Mouse (Mus musculus): ENCODE data around the gene Apol11b. TPM values are rescaled to one million over a fixed set of nuclear protein-coding genes. Genes with fewer than 3 reads are reported as not detected.
"Not testable (repeated sequence)": the region's sequence is repeated elsewhere in the genome, so short reads cannot be mapped to it uniquely, and the experiment has no call there.

Apol11b gene
- polyA plus RNA-seq (2015; fragmentation: Nextera tagmentation; extraction: Ambion mirVana): 0.07 TPM in 1 of 2 replicates, not detected in the other

DNA sequence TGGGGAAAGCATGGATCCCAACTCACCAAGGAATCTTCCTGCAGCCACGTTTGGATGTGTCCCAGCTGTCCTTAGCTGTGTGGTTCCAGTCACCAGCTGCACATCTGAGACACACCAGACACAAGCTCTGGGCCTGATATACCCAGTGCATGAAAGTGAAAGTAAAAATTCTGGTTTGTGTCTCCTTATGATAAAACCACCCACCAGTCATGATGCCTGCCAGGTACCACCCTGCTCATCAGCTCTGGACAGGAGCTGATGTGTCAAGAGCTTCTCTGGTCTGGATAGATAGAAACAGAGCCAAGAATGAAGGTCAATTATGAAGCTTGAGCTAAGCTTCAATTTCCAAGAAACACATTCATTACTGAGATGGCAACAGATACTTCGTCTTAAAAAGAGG, at the start of gene Apol11b:
Gene Apol11b (minus strand): TSS at position 111 of the 400 bp plus-strand sequence.
- H3K9ac ChIP-seq (replicated peaks; ENCODE audit: low read length); ATAC-seq (ENCODE audit: low FRiP score, low TSS enrichment); H3K36me3 ChIP-seq (ENCODE audit: insufficient read depth, low read length); H3K4me1 ChIP-seq (ENCODE audit: insufficient read depth, low read length); H3K4me3 ChIP-seq (ENCODE audit: low read length); H3K27me3 ChIP-seq (ENCODE audit: insufficient read depth, low read length); H3K9me3 ChIP-seq (ENCODE audit: low read length); H3K27ac ChIP-seq (ENCODE audit: low read length); H3K4me2 ChIP-seq (replicated peaks; ENCODE audit: low read depth, low read length): not testable (repeated sequence)
- WGBS: 70% methylated on average over 2 of the region's 2 CpGs

GRCm38 (mm10) chr15:77691532-77692311, 48.6 kb upstream of the Apol11b start:
- not testable (repeated sequence) for H3K27me3 ChIP-seq (ENCODE audit: insufficient read depth, low read length); H3K9me3 ChIP-seq (ENCODE audit: low read length); H3K36me3 ChIP-seq (ENCODE audit: insufficient read depth, low read length); H3K4me1 ChIP-seq (ENCODE audit: insufficient read depth, low read length); H3K27ac ChIP-seq (ENCODE audit: low read length); ATAC-seq (ENCODE audit: low FRiP score, low TSS enrichment)
- Histone ChIP-seq H3K4me2 (replicated peaks; ENCODE audit: low read depth, low read length) (peak overlapping the region; percentile 47), H3K9ac (replicated peaks; ENCODE audit: low read length) (peak overlapping the region; percentile 50), H3K4me3 (ENCODE audit: low read length) (peak overlapping the region; percentile 28)
- WGBS: 8% methylated on average over 19 of the region's 20 CpGs

DNA sequence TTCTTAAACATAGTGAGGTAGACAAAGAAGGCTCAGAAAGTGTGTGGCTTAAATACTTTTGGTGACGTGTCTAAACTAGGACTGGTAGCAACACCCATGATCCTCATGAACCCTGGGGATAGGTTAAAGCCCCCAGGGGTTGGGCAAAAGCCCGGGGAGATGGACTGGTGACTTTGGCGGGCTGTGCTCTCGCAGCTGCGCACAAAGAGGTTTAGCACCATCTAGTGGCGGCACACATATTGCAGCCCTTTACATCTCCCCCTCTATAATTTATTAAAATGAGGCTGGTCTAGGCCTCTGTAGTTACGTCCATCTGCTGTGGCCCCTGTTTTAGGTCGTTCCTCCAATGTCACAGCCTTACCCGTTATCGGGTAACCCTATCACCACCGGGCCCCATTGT, 40.9 kb upstream of the Apol11b start:
- H3K4me1 ChIP-seq (ENCODE audit: insufficient read depth, low read length); H3K4me3 ChIP-seq (ENCODE audit: low read length); H3K27me3 ChIP-seq (ENCODE audit: insufficient read depth, low read length); H3K9ac ChIP-seq (replicated peaks; ENCODE audit: low read length); H3K9me3 ChIP-seq (ENCODE audit: low read length); H3K27ac ChIP-seq (ENCODE audit: low read length); H3K36me3 ChIP-seq (ENCODE audit: insufficient read depth, low read length); H3K4me2 ChIP-seq (replicated peaks; ENCODE audit: low read depth, low read length); ATAC-seq (ENCODE audit: low FRiP score, low TSS enrichment): not testable (repeated sequence)
- 12% methylated on average over 8 of the region's 11 CpGs for WGBS

DNA sequence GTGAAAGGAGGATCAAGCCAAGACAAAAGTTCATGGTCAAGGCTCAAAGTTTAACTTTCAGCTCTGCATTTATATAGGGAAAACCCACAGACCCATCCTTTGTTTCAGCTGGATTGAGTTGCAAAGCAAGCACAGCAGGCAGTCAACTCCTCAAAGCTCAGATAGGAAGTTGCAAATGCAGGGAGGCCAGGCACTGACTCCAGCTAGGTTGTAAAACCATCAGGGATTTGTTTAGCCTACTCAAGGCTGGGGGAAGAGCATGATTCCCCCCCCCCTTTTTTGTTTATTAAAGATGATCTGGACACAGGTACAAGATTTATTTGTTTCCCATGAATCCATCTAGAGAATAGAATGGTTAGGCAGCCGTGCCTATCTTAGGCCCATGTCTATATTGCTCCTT, 31.0 kb upstream of the Apol11b start:
- not testable (repeated sequence) for H3K9me3 ChIP-seq (ENCODE audit: low read length); H3K4me1 ChIP-seq (ENCODE audit: insufficient read depth, low read length); H3K36me3 ChIP-seq (ENCODE audit: insufficient read depth, low read length); H3K27me3 ChIP-seq (ENCODE audit: insufficient read depth, low read length); H3K4me3 ChIP-seq (ENCODE audit: low read length); H3K9ac ChIP-seq (replicated peaks; ENCODE audit: low read length); ATAC-seq (ENCODE audit: low FRiP score, low TSS enrichment); H3K4me2 ChIP-seq (replicated peaks; ENCODE audit: low read depth, low read length); H3K27ac ChIP-seq (ENCODE audit: low read length)
- 82% methylated on average over 1 of the region's 1 CpGs for WGBS

GRCm38 (mm10) chr15:77661841-77662240, 18.8 kb upstream of the Apol11b start:
- H3K27ac ChIP-seq (ENCODE audit: low read length); H3K4me3 ChIP-seq (ENCODE audit: low read length); H3K36me3 ChIP-seq (ENCODE audit: insufficient read depth, low read length); H3K4me1 ChIP-seq (ENCODE audit: insufficient read depth, low read length); H3K9me3 ChIP-seq (ENCODE audit: low read length); H3K9ac ChIP-seq (replicated peaks; ENCODE audit: low read length); H3K4me2 ChIP-seq (replicated peaks; ENCODE audit: low read depth, low read length); H3K27me3 ChIP-seq (ENCODE audit: insufficient read depth, low read length); ATAC-seq (ENCODE audit: low FRiP score, low TSS enrichment): not testable (repeated sequence)
- 23% methylated on average over 2 of the region's 2 CpGs for WGBS

DNA sequence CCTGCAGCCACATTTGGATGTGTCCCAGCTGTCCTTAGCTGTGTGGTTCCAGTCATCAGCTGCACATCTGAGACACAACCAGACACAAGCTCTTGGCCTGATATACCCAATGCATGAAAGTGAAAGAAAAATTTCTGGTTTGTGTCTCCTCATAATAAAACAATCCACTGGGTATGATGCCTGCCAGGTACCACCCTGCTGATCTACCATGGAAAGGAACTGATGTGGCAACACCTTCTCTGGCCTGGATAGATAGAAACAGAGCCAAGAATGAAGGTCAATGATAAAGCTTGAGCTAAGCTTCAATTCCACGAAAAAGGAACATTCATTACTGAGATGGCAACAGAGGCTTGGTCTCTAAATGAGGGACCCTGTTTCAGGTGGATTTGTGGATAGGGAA, 16.7 kb upstream of the Apol11b start:
- not testable (repeated sequence) for ATAC-seq (ENCODE audit: low FRiP score, low TSS enrichment); H3K9me3 ChIP-seq (ENCODE audit: low read length); H3K4me1 ChIP-seq (ENCODE audit: insufficient read depth, low read length); H3K9ac ChIP-seq (replicated peaks; ENCODE audit: low read length); H3K4me2 ChIP-seq (replicated peaks; ENCODE audit: low read depth, low read length); H3K27me3 ChIP-seq (ENCODE audit: insufficient read depth, low read length); H3K27ac ChIP-seq (ENCODE audit: low read length); H3K4me3 ChIP-seq (ENCODE audit: low read length); H3K36me3 ChIP-seq (ENCODE audit: insufficient read depth, low read length)
- WGBS: 89% methylated on average over 1 of the region's 1 CpGs

- not testable (repeated sequence) for H3K4me2 ChIP-seq (replicated peaks; ENCODE audit: low read depth, low read length); H3K4me3 ChIP-seq (ENCODE audit: low read length); H3K36me3 ChIP-seq (ENCODE audit: insufficient read depth, low read length); ATAC-seq (ENCODE audit: low FRiP score, low TSS enrichment); H3K4me1 ChIP-seq (ENCODE audit: insufficient read depth, low read length); H3K27ac ChIP-seq (ENCODE audit: low read length); H3K27me3 ChIP-seq (ENCODE audit: insufficient read depth, low read length); H3K9ac ChIP-seq (replicated peaks; ENCODE audit: low read length); H3K9me3 ChIP-seq (ENCODE audit: low read length)
Measured at GRCm38 (mm10) chr15:77651143-77651542, 8.1 kb upstream of the Apol11b start.

DNA sequence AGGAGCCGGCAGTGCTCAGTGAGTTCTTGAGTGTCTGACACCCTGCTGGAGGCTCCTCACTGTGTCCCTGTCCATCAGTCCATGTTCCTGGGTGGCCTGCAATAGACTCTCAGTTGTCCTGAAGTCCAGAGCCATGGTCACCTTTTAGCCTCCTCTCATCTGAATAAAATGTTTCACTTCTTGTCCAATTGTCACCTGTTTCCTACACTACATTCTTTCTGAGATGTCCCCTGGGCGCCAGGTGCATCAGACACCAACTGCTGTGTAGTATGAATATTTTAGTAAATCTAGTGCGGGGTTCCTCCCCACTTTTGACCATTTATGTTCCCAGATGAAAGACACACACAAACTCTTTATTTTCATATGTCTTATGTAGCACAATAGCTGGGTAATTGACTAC, 13.3 kb downstream of the Apol11b start:
- not testable (repeated sequence) for ATAC-seq (ENCODE audit: low FRiP score, low TSS enrichment); H3K27ac ChIP-seq (ENCODE audit: low read length); H3K27me3 ChIP-seq (ENCODE audit: insufficient read depth, low read length); H3K36me3 ChIP-seq (ENCODE audit: insufficient read depth, low read length); H3K4me2 ChIP-seq (replicated peaks; ENCODE audit: low read depth, low read length); H3K9me3 ChIP-seq (ENCODE audit: low read length); H3K9ac ChIP-seq (replicated peaks; ENCODE audit: low read length); H3K4me3 ChIP-seq (ENCODE audit: low read length); H3K4me1 ChIP-seq (ENCODE audit: insufficient read depth, low read length)
- WGBS: 63% methylated on average over 3 of the region's 3 CpGs

DNA sequence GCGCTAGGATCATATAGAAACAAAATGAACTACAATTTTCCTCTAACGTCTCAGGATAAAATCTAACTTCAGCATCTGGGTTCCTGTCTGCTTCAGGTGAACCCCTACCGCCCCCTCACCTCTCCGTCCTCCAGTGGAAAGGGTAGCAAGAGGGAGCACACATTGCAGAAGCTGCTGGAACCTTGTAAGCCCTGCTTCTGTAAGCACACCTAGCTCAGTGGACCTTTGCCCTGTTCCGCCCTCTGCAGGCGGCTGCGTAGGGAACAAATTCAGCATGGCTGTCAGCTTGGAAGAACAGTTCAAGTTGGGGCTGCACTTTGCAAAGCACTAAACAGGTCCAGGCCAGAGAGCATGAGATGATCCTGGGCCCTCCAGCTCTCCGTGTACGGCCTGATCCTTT, 14.4 kb downstream of the Apol11b start:
- ATAC-seq (ENCODE audit: low FRiP score, low TSS enrichment); H3K9ac ChIP-seq (replicated peaks; ENCODE audit: low read length); H3K36me3 ChIP-seq (ENCODE audit: insufficient read depth, low read length); H3K27ac ChIP-seq (ENCODE audit: low read length); H3K4me1 ChIP-seq (ENCODE audit: insufficient read depth, low read length); H3K4me2 ChIP-seq (replicated peaks; ENCODE audit: low read depth, low read length); H3K27me3 ChIP-seq (ENCODE audit: insufficient read depth, low read length); H3K9me3 ChIP-seq (ENCODE audit: low read length); H3K4me3 ChIP-seq (ENCODE audit: low read length): not testable (repeated sequence)
- 50% methylated on average over 9 of the region's 9 CpGs for WGBS

DNA sequence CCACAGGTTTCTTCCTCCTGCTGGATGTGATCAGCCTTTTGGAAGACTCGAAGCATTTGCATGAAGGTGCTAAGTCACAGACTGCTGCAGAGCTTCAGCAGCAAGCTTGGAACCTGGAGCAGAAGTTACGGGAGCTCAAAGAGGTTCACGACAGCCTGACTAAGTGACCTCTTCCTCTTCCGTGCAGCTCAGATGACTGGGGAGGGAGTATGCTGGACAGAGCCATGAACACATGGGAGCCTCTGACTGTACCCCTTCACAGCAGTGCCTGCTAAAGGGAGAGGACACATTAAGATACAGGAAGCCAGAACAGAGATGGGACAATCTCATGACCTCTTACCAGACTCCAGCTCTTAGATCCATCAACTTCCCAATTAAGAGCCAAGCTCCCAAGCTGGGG, 16.6 kb downstream of the Apol11b start:
- H3K9ac ChIP-seq (replicated peaks; ENCODE audit: low read length); H3K9me3 ChIP-seq (ENCODE audit: low read length); H3K27ac ChIP-seq (ENCODE audit: low read length); H3K4me3 ChIP-seq (ENCODE audit: low read length); ATAC-seq (ENCODE audit: low FRiP score, low TSS enrichment); H3K4me2 ChIP-seq (replicated peaks; ENCODE audit: low read depth, low read length); H3K27me3 ChIP-seq (ENCODE audit: insufficient read depth, low read length); H3K36me3 ChIP-seq (ENCODE audit: insufficient read depth, low read length); H3K4me1 ChIP-seq (ENCODE audit: insufficient read depth, low read length): not testable (repeated sequence)
- 63% methylated on average over 4 of the region's 4 CpGs for WGBS

Measured in kidney, embryonic 16.5 days (tissue).